Mouse (Mus musculus): Measurements from ENCODE around the gene Tbck. TPM values are rescaled to one million over a fixed set of nuclear protein-coding genes. Genes with fewer than 3 reads are reported as not detected.

Gene Tbck
- polyA plus RNA-seq, 1 experiment from 2014 or later: 31.8 TPM

DNA sequence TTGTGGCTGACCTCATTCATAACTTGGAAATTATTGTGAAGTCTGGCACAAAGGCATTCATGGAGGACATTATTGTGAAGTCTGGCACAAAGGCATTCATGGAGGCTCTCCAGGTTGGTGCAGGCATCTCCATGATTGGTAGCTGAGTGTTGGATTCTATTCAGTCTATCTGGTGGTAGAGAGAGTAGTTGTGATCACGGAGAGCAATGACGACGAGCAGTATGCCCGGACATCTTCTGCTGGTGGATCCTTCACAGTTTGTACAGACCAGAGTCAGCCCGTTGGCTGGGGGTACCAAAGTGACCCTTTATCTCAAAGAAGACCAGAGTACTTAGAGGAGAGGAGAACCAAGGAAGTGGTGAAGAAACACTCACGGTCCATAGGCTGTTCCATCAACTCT lies 158.7 kb downstream of the Tbck start:
- H3K4me3 ChIP-seq: no peak overlapping the region
- H3K9me3 ChIP-seq: no peaks in the 10 kb centered on the region
- H3K27me3 ChIP-seq: no peaks in the 10 kb centered on the region
- no peak overlapping the region for H3K4me2 ChIP-seq (replicated peaks)
- 89% methylated on average over 6 of the region's 6 CpGs for WGBS
- no peak overlapping the region for H3K27ac ChIP-seq (replicated peaks)
- peaks cover 25% of the 10 kb centered on the region for H3K36me3 ChIP-seq
- no peak overlapping the region for H3K9ac ChIP-seq (replicated peaks)
- ATAC-seq (ENCODE audit: low FRiP score, low read depth): no peak
- H3K4me1 ChIP-seq: no peaks in the 10 kb centered on the region

DNA sequence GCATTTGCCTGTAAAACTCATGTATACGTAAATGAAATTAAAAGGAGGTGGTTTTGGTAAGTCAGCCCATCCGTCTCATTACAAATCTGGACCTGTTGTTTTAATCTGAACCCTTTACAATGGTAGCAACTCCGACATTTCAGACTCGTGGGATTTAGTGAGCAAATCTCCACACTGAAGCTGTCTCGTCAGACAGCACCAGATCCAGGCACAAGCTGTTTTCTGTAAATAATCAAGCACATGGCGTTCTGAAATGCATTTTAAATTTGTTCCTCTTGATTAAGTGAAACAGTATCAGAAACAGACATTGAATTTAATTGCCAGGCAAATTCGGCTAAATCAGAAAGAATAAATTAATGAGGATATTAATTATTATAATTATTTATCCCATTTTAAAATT lies 165.7 kb downstream of the Tbck start:
- WGBS: 78% methylated on average over 7 of the region's 7 CpGs
- ATAC-seq (ENCODE audit: low FRiP score, low read depth): no peak
- H3K4me3 ChIP-seq: no peak overlapping the region

DNA sequence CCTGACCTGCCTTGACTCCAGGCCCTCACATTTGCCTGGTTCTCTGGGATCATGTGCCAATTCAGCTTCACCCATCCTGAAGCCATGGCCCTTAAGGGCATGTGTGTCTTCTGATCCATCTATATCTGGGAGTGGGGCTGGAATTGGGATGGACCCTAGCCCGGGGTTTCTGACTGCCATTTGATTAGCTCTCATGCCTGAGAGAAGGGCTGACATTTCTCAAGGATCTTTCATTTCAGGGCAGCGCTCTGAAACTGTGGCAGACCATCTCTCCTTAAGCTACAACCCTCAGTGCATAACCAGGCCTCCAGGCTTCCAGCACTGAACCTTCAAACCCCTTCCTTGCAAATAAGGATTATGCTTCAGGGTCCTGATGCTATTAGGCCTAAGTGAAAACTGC lies 166.5 kb downstream of the Tbck start:
- H3K36me3 ChIP-seq: no peaks in the 10 kb centered on the region
- H3K27ac ChIP-seq (replicated peaks): no peak overlapping the region
- no peak overlapping the region for H3K4me3 ChIP-seq
- ATAC-seq (ENCODE audit: low FRiP score, low read depth): no peak
- no peak overlapping the region for H3K4me2 ChIP-seq (replicated peaks)
- H3K27me3 ChIP-seq: no peaks in the 10 kb centered on the region
- no peaks in the 10 kb centered on the region for H3K9me3 ChIP-seq
- 87% methylated on average over 2 of the region's 2 CpGs for WGBS
- peaks cover 3% of the 10 kb centered on the region; the same call in 1 of the 2 replicates for H3K4me1 ChIP-seq
- no peak overlapping the region for H3K9ac ChIP-seq (replicated peaks)

More for the DNA sequence above, 165.7 kb downstream of the Tbck start:
- Histone ChIP-seq H3K36me3 (no peaks in the 10 kb centered on the region), H3K27ac (replicated peaks) (no peak overlapping the region), H3K4me1 (peaks cover 3% of the 10 kb centered on the region; the same call in 1 of the 2 replicates), H3K4me2 (replicated peaks) (no peak overlapping the region), H3K27me3 (no peaks in the 10 kb centered on the region), H3K9ac (replicated peaks) (no peak overlapping the region), H3K9me3 (no peaks in the 10 kb centered on the region)

DNA sequence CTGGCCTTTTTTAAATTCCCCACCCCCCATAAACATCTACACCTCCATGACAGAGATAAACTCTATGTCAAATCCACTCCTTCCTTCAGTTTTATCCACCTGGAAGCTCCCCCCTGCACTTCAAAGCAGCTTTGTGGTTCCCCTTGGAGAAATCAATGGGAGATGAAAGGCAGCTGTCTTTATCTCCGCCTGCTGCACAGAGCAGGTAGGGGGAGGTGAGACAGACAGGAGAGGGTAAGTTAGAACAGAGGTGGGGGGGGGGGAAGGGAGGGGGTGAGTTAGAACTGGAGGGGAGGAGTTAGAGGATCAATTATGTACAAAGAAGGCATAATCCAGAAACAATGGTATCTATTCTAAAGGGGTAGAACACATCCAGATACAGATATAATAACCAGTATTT lies 167.5 kb downstream of the Tbck start:
- Histone ChIP-seq H3K27me3 (no peaks in the 10 kb centered on the region), H3K4me2 (replicated peaks) (no peak overlapping the region), H3K9ac (replicated peaks) (no peak overlapping the region), H3K4me1 (peaks cover 3% of the 10 kb centered on the region; the same call in 1 of the 2 replicates), H3K9me3 (no peaks in the 10 kb centered on the region), H3K27ac (replicated peaks) (no peak overlapping the region), H3K36me3 (no peaks in the 10 kb centered on the region), H3K4me3 (no peak overlapping the region)
- WGBS: 58% methylated on average over 1 of the region's 1 CpGs
- ATAC-seq (ENCODE audit: low FRiP score, low read depth): no peak

- no peaks in the 10 kb centered on the region for H3K9me3 ChIP-seq
- H3K4me3 ChIP-seq: no peak overlapping the region
- no peak overlapping the region for H3K27ac ChIP-seq (replicated peaks)
- no peaks in the 10 kb centered on the region for H3K27me3 ChIP-seq
- H3K9ac ChIP-seq (replicated peaks): no peak overlapping the region
- peaks cover 3% of the 10 kb centered on the region; the same call in 1 of the 2 replicates for H3K4me1 ChIP-seq
- WGBS: 69% methylated on average over 28 of the region's 28 CpGs
- ATAC-seq (ENCODE audit: low FRiP score, low read depth): peak; percentile 67
- no peak overlapping the region for H3K4me2 ChIP-seq (replicated peaks)
- H3K36me3 ChIP-seq: no peaks in the 10 kb centered on the region
Observed at GRCm38 (mm10) chr3:132851841-132852728, 168.1 kb downstream of the Tbck start.

- ATAC-seq (ENCODE audit: low FRiP score, low read depth): no peak
- Histone ChIP-seq H3K4me2 (replicated peaks) (no peak overlapping the region), H3K4me3 (no peak overlapping the region), H3K27ac (replicated peaks) (no peak overlapping the region), H3K9ac (replicated peaks) (no peak overlapping the region), H3K4me1 (peaks cover 3% of the 10 kb centered on the region; the same call in 1 of the 2 replicates), H3K27me3 (no peaks in the 10 kb centered on the region), H3K9me3 (no peaks in the 10 kb centered on the region), H3K36me3 (no peaks in the 10 kb centered on the region)
- 84% methylated on average over 9 of the region's 9 CpGs for WGBS
Observed at GRCm38 (mm10) chr3:132854271-132854670, 170.3 kb downstream of the Tbck start.

GRCm38 (mm10) chr3:132855458-132856212 lies 171.7 kb downstream of the Tbck start:
- Histone ChIP-seq H3K36me3 (no peaks in the 10 kb centered on the region), H3K9me3 (no peaks in the 10 kb centered on the region), H3K9ac (replicated peaks) (no peak overlapping the region), H3K27me3 (no peaks in the 10 kb centered on the region), H3K4me1 (peaks cover 3% of the 10 kb centered on the region; the same call in 1 of the 2 replicates), H3K4me3 (no peak overlapping the region), H3K27ac (replicated peaks) (no peak overlapping the region), H3K4me2 (replicated peaks) (no peak overlapping the region)
- ATAC-seq (ENCODE audit: low FRiP score, low read depth): peak; percentile 32; the same call in 1 of the 2 replicates
- 65% methylated on average over 9 of the region's 9 CpGs for WGBS

DNA sequence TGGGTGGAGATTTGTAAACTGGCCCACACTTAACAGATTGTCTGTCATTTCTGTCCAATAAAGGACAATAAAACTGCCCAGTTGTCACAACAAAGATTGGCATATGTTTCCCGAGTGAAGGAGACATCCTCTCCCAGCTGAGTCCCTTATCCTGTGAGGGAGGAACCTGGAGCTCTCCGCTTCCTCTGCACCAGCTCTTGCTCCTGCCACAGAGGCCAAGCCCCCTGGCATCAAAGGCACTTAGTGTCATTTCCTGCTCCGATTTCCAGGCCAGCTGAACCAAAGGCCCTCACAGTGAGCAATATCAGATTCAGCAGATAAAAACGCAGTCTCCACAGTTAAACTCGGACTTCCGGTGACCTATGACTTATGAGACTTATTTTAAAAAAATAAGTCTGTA lies 172.7 kb downstream of the Tbck start:
- Histone ChIP-seq H3K36me3 (no peaks in the 10 kb centered on the region), H3K4me1 (peaks cover 3% of the 10 kb centered on the region; the same call in 1 of the 2 replicates), H3K4me3 (no peak overlapping the region), H3K9ac (replicated peaks) (no peak overlapping the region), H3K27me3 (no peaks in the 10 kb centered on the region), H3K4me2 (replicated peaks) (no peak overlapping the region), H3K9me3 (no peaks in the 10 kb centered on the region), H3K27ac (replicated peaks) (no peak overlapping the region)
- ATAC-seq (ENCODE audit: low FRiP score, low read depth): no peak
- WGBS: 79% methylated on average over 6 of the region's 6 CpGs

DNA sequence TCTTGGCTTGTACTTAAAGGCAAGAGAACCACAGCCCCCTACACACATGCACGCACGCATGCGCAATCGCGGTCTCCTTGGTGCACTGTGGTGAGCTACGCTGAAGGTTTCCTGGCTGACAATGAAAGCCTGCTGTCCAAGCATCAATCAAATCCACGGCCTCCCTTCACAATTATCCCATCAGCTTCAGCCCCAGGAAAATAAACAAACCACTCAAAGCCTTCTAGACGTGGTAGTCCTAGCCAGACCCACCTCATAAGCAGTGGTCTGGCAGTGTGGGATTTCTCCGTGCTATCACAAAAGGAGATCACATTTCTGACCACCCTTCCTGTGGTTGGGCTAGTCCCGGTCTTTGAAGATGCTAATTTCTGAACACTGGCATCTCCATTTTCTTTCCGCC lies 174.9 kb downstream of the Tbck start:
- Histone ChIP-seq H3K9me3 (no peaks in the 10 kb centered on the region), H3K36me3 (no peaks in the 10 kb centered on the region), H3K4me3 (no peak overlapping the region), H3K4me2 (replicated peaks) (no peak overlapping the region), H3K4me1 (no peaks in the 10 kb centered on the region), H3K27ac (replicated peaks) (no peak overlapping the region), H3K9ac (replicated peaks) (no peak overlapping the region), H3K27me3 (no peaks in the 10 kb centered on the region)
- ATAC-seq (ENCODE audit: low FRiP score, low read depth): no peak
- WGBS: 74% methylated on average over 11 of the region's 11 CpGs

- H3K27me3 ChIP-seq: no peaks in the 10 kb centered on the region
- H3K4me3 ChIP-seq: no peak overlapping the region
- H3K27ac ChIP-seq (replicated peaks): no peak overlapping the region
- H3K4me2 ChIP-seq (replicated peaks): no peak overlapping the region
- ATAC-seq (ENCODE audit: low FRiP score, low read depth): no peak
- H3K36me3 ChIP-seq: no peaks in the 10 kb centered on the region
- no peaks in the 10 kb centered on the region for H3K4me1 ChIP-seq
- WGBS: 95% methylated on average over 7 of the region's 7 CpGs
- no peak overlapping the region for H3K9ac ChIP-seq (replicated peaks)
- no peaks in the 10 kb centered on the region for H3K9me3 ChIP-seq
Observed at GRCm38 (mm10) chr3:132859573-132859972, 175.6 kb downstream of the Tbck start.

- no peaks in the 10 kb centered on the region for H3K4me1 ChIP-seq
- H3K27ac ChIP-seq (replicated peaks): no peak overlapping the region
- H3K9ac ChIP-seq (replicated peaks): no peak overlapping the region
- WGBS: 88% methylated on average over 8 of the region's 8 CpGs
- no peak overlapping the region for H3K4me2 ChIP-seq (replicated peaks)
- H3K27me3 ChIP-seq: no peaks in the 10 kb centered on the region
- H3K36me3 ChIP-seq: no peaks in the 10 kb centered on the region
- H3K9me3 ChIP-seq: no peaks in the 10 kb centered on the region
- H3K4me3 ChIP-seq: no peak overlapping the region
- no peak for ATAC-seq (ENCODE audit: low FRiP score, low read depth)
Observed at GRCm38 (mm10) chr3:132860796-132861195, 176.9 kb downstream of the Tbck start.

DNA sequence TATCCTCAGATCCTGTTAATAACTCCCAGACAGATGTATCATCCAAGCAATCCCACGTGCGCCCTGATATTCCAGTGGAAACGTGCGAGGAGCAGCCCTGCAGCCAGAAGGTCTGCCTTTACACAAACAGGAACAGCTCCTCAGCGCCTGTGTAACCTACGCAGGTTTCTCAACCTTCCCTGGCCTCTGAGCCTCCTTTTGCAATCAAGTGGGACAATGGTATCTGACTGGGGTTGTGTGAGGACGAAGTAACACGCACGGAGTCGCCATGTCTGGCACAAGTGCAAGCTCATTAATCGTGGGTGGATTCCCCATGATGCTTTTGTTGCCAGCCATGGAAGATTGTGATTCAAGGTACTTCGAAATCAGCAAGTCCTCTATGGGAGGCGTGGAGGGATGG lies 179.9 kb downstream of the Tbck start:
- H3K27me3 ChIP-seq: no peaks in the 10 kb centered on the region
- H3K36me3 ChIP-seq: no peaks in the 10 kb centered on the region
- H3K9ac ChIP-seq (replicated peaks): no peak overlapping the region
- no peak overlapping the region for H3K4me2 ChIP-seq (replicated peaks)
- WGBS: 86% methylated on average over 13 of the region's 13 CpGs
- H3K4me3 ChIP-seq: no peak overlapping the region
- H3K27ac ChIP-seq (replicated peaks): no peak overlapping the region
- no peak for ATAC-seq (ENCODE audit: low FRiP score, low read depth)
- H3K9me3 ChIP-seq: no peaks in the 10 kb centered on the region
- H3K4me1 ChIP-seq: no peaks in the 10 kb centered on the region

Data from midbrain, embryonic 12.5 days (tissue).